Mouse (Mus musculus) induced T-regulatory cell, adult 2 months (primary cell): ENCODE results near the gene Wwtr1.

Experiments
- DNase-seq: peaks from one replicate; pipeline ENCODE4 v3.0.0-alpha.2; 2012; ENCODE audit warnings: low read depth

Wwtr1 gene

DNA sequence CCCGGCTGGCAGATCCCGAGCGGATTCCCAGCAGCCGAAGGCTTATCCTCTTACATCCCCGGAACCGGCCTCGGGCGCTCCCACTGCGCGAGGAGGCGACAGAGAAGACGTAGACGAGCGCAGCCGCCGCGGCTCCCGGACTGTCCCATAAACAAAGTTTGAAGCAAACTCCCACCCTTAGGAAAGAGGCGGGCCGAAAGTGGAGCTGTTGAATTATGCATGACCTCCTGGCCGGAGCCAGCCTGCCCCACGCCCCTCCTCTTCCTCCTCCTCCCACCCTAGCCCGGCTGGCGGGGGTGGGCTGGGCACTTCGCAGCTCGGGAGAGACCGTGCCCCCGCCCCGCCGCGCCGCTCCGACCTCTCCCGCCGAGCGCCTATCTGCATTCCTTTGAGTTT is at the start of gene Wwtr1:
Gene Wwtr1, minus strand, starts transcription at position 251 of the 396 bp plus-strand sequence.
- DNase-seq: no peak

DNA sequence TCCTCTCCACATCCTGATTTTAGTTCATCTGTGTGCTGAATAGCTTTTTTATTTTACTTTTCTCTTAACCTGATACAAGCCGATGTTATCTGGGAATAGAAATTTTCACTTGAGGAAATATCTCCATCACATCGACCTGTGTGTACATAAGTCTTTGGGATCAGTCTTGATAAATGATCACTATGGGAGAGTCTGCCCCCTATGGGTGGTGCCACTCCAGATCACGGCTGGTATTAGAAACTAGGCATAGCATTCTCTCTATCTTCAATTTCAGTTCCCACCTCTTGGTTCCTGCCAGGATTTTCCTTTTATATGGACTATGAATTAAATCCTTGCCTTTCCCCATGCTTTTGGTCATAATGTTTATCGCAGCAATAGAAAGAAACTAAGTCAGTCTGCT is 44.0 kb upstream of the Wwtr1 start:
- DNase-seq: no peak

DNA sequence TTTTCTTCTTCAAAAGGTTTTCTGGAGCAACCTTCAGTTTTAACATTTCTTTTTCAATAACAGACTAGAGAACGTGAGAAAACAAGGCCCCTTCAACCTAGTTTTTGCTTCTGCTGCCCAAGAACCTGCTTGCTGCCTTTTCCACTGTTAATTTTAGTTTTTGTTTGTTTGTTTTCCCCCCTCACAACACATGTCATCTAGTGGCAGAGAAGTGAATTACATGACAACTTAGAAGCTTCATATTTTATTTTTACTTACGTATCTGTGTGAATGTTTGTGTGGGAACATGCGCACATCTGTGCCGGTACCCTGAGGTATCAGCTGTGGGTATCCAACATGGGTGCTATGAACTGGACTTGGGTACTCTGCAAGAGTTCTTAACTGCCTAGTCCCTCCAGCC is 39.9 kb upstream of the Wwtr1 start:
- no peak for DNase-seq

DNA sequence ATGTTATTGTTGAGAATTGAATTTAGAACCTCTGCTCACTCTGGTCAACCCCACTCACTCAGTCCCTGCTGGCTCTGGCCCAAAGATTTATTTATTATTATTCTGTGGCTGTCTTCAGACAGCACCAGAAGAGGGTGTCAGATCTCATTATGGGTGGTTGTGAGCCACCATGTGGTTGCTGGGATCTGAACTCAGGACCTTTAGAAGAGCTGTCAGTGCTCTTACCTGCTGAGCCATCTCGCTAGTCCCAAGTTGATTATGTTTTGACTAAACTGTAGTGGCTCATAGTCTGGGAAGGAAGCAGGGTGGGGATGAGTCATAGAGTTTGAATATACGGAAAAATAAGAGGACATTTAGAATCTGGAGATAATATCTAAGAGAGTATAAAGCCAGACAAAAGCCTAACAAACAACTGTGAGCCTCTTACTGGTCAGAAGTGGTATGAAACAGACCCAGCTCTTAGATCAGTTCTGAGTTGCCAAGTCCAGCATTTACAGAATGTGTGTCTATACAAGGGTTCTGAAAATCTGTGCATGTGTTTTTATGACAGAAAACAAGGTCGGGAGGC is 36.8 kb upstream of the Wwtr1 start:
- DNase-seq: no peak

DNA sequence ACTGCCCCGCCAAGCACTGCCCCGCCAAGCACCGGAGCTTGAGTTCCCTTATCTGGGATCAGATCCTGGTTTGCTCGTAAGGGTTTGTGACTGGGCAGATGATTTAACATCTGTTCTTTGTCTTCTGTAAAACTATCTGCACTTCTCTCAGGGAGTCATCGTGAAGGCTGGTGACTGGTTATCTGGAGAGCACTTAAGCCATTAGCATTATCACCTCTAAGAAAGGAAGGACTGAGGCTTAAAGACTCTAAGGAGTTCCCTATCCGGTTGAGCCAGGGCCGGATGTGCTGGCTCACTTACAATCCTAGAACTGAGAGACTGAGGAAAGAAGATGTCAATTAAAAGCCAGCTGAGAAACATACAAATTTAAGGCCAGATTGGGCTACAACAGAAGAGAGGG is 36.1 kb upstream of the Wwtr1 start:
- DNase-seq: no peak

DNA sequence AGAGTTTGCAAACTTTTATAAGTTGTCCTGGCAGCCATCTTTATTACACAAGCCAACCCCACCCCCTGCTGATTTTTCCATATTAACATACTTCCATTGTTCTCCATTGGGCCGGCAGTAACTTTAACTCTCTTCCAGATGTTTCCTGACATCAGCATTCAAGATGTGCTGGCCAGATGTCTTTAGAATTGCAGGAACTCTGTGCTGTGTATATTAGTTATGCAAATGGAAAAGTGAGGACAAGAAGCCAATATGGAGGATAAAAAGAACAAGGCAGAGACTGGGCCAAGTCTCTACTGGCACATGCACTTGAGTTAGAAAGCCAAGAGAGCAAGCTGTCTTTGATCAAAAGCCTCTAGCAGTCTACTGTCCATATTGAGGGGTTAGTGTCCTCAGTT is 28.9 kb upstream of the Wwtr1 start:
- no peak for DNase-seq

DNA sequence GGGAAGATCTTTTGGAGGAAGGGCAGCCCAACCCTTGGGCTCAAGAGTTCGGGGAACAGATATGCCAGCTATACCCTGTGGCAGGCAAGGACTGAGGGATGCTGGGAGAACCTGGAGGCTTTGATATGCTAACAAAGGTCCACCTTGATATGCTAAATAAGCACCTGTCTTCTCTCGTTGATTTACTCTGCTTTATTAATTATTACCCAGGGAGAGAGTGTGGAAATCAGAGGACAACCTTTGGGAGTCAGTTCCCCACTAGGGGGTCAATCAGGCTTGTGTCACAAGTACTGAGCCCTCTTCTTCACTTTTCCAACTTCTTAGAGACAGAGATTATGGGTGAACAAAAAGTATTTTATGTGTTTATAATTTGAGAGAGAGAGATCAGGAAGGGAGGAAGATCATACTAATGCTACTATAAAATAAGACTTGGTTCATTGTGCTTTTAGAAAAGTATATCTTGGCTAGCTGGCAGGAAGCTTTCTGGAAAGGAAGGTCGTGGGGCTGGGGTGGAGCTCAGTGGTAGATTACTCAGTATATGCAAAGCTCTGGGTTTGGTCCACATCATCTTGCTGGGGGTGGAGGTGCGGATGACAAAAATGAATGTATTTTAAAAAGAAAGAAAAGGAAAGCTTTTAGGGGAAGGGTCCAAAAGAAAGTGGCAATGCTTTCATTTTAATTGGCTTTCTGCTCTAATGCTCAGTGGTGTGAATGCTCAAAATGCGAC is 28.3 kb upstream of the Wwtr1 start:
- no peak for DNase-seq

DNA sequence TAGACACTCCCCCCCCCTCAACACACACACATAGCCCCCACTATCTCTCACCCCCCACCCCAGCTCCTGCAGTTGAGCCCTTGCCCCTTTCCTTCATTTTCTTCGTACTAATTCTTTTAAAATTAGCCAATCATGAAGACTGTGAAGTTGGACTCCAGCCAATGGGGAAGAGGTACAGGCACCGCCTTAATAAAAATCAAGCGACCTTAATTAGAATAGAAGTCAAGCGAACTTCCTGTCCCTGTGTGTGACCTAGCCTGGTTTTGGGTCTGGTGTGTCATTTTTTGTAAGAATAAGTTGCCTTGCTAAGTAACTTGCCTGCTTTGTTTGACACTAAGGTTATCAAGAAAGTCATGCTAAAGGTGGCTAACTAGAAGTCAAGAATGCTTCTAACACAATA is 26.9 kb upstream of the Wwtr1 start:
- no peak for DNase-seq

DNA sequence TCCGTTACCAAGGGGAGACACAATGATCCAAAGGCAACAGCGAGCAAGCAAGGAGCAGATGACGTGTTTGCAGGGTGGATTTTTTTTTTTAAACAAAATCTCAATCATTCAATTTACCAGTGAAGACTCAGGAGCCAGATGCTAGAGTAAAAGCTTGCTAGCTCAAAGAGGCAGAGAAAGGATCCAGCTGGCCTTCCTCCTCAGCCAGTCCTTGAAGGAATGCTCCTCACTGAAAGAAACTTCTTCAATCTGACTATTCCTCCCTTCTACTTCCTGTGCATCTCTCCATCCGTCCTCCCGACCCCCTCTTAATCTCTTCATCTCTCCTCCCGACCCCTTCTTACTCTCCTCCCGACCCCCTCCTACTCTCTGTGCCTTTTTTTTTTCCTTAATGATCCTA is 20.9 kb upstream of the Wwtr1 start:
- no peak for DNase-seq

DNA sequence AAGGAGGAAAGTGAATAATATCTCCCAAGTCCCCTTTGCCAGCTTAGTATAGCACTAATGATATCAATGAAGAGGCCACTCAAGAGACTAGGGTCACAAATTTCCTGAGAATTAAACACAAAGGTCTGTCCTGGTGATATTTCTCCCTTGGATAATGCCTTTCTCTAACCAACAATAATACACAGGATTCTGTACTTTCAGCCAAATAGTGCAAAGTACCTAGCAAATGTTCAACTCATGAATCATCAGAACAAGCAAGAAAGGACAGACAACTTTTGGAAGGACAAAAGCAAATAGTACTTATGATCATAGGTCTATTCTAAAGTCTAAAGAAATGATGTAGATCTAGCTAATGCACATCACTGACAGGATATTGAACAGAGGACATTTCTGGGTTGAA is 19.8 kb upstream of the Wwtr1 start:
- DNase-seq: no peak

DNA sequence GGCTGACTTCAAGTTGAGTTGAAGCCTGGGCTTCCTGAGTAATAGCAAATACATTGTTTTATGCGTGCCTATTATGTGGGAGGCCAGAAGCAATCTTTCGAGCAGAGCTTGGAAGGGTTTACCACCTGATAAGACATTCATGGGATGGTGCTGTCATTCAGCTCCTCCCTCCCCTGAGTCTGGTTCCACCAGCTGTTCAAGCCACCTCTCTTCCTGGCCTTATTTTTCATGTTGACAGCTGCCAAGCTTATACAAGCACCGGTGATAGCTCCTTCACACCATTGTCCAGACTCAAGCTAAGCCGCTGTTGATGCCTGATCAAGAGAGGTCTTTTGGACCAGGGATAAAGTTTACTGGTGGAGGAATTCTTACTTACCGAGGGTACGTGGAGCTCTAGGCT is 10.3 kb upstream of the Wwtr1 start:
- DNase-seq: no peak

DNA sequence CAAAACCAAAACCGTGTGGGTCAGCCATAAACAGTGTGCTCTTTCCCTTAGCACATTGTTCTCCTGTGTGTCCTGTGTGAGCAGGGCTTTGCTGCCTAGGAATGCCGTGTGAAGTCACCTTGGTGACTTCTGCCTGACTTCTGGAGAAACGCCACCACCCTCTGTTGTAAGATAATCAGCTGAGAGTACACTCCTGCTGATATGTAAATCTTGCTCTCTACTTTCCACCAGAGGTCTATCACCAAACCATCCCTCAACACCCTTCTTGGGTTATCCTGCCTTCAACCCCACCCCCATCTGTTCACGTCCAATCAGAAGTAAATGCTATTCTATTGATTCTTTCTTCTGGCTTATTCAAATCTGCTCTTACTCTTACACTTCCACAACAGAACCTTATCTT is 7.8 kb upstream of the Wwtr1 start:
- no peak for DNase-seq

DNA sequence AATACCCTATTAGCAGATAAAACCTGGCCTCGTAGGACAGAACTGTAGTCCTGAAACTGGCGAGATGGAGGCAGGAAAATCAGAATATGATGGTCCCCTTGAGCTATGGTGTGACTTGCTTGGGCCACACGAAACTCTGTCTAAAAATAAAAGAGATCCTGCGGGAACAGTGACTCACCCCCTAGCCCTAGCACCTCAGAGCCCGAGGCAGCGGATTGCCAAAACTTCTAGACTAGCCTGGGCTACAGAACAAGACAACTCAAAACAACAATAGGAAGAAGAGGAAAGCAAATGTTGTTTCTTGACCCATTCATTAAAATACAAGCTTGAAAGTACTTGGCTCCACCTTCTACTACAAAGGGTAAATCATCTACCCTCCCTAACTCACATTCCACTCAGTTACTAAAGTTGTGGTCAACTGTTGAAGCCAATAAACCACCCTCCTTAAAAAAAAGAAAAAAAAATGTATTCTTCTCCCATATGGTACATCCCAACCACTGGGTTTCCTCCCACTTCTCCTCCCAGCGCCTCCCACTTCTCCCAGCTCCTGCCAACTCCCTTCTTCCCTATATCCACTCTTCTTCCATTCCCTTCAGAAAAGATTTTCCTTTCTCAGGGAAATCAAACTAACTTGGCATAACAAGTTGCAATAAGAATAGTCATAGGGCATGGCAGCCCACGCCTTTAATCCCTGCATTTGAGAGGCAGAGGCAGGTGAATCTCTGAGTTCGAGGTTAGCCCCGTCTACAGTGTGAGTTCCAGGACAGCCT is 4.9 kb upstream of the Wwtr1 start:
- no peak for DNase-seq

DNA sequence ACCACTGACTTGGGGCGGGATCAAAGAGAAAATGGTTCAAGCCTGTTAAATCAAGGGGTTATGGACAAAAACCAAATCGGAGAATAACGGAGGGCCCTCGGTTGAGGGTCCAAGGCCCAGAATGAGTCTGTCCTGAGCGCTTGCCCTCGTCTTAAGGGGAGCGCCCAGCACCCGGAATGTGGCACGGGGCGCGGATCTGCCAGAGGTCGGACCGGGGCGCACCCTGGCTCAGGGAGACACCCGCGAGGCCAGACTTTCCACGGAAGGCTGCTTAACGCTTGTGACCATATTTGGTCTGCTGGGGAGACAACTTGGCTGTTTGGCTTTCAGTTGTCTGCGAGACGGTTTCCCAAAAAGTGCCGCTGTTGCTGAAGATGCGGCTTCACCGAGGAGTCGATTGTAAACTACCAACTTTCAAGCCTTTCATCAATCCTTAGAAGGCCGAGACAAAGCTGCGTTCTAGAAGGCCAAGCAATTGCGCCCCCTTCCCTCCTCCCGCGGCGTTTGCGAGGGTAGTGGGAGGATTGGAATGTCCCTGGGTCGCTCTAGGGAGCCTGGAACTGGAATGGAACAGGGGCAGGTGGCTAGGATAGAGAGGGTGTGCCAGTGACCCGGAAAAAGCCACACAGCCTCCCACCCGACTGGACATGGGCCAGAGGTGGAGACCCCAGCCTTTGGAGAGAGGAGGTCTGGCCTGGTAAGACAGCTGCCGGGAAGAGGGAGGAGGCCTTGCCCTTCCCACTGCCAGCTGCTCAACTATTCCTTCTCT is 530 bp upstream of the Wwtr1 start:
- DNase-seq: no peak

DNA sequence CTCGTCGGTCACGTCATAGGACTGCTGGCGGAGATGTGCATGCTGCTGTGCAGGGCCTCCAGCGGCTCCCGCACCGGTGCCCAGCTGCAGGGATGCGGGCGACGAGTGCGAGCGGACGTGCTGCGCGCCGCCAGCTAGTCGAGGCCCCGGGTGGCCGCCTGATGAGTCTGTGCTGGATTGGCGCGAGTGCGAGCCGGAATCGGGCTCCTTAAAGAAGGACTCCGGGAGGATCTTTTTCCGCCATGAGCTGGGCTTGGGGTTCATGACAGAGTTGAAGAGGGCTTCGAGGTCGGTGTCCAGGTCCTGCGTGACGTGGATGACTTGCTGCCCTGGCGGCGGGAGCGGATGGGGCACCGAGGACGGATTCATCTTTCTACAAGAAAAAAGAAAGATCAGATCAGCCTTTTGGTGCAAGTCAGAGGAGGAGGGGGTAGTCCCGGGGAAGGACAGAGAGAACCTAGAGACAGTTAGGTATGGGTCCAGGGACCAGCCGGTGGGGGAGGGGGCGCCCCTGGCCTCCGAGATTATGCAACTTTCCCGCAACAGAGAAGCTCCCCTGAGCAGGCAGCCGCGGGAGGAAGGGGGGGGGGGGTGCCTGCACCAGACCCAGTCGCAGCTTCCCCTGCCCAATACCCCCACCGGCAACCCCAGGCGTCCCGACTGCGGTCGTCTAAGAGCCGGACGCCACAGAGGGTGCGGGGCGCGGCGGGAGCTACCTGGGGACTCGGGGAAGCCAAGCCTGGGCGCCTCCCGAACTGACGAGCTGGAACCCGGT is 638 bp downstream of the Wwtr1 start:
- DNase-seq: no peak

DNA sequence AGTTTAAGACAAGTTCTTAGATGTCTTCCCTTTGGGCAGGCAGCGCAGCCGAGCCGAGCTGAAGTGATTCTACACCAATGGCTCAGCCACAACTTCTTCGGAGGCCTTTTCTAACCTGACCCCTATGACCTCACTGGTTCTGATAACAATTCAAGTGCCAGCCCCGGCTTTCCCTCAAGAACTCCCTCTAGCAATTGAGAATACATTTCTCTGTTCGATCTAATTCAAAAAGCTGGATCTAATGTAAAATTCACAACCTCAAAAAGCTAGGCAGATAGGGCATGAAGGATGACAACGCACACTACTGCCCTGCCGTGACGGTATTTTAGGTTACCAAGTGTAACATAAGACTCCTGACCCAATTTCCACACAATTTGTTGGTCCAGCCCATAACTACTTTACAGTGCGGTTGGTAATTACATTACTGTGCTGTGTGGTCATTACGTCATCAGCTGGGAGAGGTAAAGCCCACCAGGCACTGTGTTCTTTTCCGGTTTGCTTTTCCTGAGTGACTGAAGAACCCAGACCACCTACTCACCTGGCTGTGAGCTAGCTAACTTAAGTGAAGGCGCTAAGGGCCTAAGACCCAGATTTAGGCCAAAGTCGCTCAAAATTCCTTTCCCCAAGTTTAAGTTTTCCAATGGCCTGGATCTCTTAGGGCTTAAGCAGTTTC is 1.7 kb downstream of the Wwtr1 start:
- DNase-seq: no peak

DNA sequence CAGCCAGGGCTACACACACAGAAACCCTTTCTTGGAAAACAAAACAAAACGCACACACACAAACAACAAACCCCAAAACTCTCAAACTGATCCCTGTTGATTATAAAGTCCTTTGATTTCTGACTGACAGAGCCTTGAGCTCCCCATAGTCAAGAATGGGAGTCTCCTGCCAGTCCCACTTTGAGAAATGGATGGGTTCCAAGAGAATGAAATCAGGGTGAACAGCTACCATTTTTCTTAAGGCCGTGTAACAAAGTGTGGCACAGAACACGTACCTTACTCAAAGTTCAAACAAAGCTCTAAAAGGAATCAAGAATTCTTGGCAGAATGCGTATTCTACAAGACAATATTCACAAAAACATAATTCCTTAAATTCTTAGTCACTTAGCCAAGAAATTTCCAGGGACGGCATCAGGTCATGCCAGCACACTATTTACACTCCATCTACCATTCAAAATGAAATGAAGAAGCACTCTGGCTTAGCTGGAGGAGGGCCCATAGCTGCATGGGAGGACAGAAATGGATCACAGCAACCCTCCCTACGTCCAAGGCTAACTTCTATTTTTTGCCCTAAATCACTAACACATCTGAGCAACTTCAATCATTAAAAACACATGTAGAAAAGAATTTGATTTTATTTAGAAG is 3.3 kb downstream of the Wwtr1 start:
- DNase-seq: no peak

DNA sequence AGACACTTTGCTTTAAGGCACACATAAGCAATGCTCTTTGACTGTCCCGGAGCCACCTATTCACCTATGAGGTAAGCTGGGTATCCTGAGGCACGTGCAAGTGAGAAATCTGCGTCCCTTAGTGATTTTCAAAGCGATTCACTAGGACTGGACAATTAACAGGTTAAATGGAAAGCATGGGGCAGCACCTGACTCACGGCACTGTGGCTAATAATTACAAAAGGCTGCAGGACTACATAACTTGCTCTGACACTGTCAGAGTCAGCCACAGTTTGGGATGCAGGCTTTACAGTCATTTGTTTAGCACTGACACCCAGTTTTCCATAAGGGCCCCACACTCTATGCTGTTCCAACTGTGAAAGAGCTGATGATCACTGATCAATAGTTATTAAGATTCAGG is 9.1 kb downstream of the Wwtr1 start:
- DNase-seq: no peak

DNA sequence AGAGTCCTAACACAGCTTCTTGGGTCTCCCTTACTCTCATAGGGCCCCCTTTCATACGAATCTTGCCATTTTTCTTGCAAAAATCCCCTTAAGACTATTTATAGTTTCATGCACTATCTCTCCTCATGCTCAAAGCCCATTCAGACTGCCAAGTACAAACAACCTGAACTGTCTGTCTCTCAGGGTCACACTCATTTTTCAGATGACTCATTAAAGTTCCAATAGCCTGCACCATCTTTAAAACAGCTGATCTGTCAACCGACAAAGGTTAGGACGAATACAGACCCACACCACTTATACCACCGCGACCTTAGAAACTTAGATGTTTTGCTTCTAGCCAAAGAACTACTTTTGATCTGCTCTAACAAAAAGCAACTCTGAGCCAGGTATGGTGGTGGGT is 12.1 kb downstream of the Wwtr1 start:
- DNase-seq: no peak

DNA sequence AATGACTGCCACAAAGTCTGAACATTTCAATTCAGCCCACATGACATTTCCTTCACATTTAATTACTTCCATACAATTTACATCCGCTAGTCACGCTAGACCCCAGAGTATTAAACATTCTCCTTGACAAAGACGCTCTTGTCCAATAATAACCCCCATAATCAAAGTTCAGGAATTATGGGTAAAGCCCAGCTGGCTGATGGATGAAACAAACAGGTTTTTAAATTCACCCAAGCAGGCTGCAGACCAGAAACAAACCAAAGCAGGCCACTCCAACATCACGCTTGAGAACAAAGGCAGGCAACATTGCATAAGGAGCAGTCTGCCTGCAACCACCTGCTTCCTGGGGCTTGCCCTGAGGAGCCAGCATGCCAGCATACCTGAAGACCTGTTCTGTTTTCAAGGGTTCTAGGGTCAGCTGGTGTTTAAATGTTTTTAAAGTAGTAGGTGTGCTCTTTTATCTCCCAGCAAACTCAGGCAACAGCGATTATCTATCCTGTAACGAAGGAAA is 12.7 kb downstream of the Wwtr1 start:
- DNase-seq: no peak

DNA sequence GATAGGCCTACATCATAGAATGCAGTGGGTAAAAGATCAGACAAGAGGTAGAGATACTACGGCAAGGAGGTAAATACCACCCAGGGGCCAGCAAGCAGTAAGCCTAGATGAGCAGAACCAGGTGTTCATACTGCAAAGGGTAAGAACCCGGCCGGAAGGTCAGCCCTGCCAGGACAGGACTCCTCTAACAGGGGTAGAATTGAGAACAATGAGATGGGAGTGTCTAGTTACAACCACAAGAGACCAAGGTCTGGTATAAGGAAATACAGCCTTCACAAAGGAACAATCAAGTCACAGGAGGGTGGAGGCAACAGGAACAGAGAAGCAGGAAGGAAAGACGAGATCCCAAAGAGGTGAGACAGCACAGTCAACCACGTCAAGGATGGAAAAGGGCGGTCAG is 16.9 kb downstream of the Wwtr1 start:
- no peak for DNase-seq
